Mouse (Mus musculus): ENCODE results near the gene E030025P04Rik. TPM values are rescaled to one million over a fixed set of nuclear protein-coding genes. Genes with fewer than 3 reads are reported as not detected.

Gene E030025P04Rik
- polyA plus RNA-seq, 1 experiment from 2014 or later, result not detected

- Histone ChIP-seq H3K27me3 (replicated peaks) (no peaks in the 10 kb centered on the region), H3K36me3 (no peaks in the 10 kb centered on the region), H3K27ac (ENCODE audit: poor library complexity, severe bottlenecking) (no peak overlapping the region), H3K4me3 (no peak overlapping the region), H3K9ac (no peak overlapping the region), H3K4me1 (replicated peaks) (no peaks in the 10 kb centered on the region), H3K9me3 (replicated peaks) (no peaks in the 10 kb centered on the region), H3K4me2 (no peak overlapping the region)
- ATAC-seq (ENCODE audit: insufficient number of reproducible peaks, low FRiP score), result no peak
- whole genome bisulfite sequencing, result 82% methylated on average over 4 of the region's 5 CpGs
These were observed 13.5 kb upstream of the E030025P04Rik start for GRCm38 (mm10) chr11:109157694-109158093.

- H3K27me3 ChIP-seq (replicated peaks), result no peaks in the 10 kb centered on the region
- no peaks in the 10 kb centered on the region for H3K4me1 ChIP-seq (replicated peaks)
- H3K9ac ChIP-seq, result no peak overlapping the region
- no peak for ATAC-seq (ENCODE audit: insufficient number of reproducible peaks, low FRiP score)
- H3K9me3 ChIP-seq (replicated peaks), result no peaks in the 10 kb centered on the region
- H3K4me3 ChIP-seq, result no peak overlapping the region
- no peaks in the 10 kb centered on the region for H3K36me3 ChIP-seq
- no peak overlapping the region for H3K4me2 ChIP-seq
- 64% methylated on average over 7 of the region's 7 CpGs for WGBS
- H3K27ac ChIP-seq (ENCODE audit: poor library complexity, severe bottlenecking), result no peak overlapping the region
These were observed 747 bp upstream of the E030025P04Rik start for GRCm38 (mm10) chr11:109144890-109145341.

GRCm38 (mm10) chr11:109126482-109126881 is 17.7 kb downstream of the E030025P04Rik start:
- H3K9ac ChIP-seq, result no peak overlapping the region
- peak; percentile 61; the same call in 1 of the 2 replicates for ATAC-seq (ENCODE audit: insufficient number of reproducible peaks, low FRiP score)
- 38% methylated on average over 7 of the region's 7 CpGs for WGBS
- H3K27me3 ChIP-seq (replicated peaks), result 0 out of 2 replicates have a peak, but pooled peaks cover 11% of the 10 kb centered on the region
- no peak overlapping the region for H3K4me3 ChIP-seq
- no peak overlapping the region for H3K4me2 ChIP-seq
- no peak overlapping the region for H3K27ac ChIP-seq (ENCODE audit: poor library complexity, severe bottlenecking)
- H3K9me3 ChIP-seq (replicated peaks), result 0 out of 2 replicates have a peak, but pooled peaks cover 2% of the 10 kb centered on the region
- H3K36me3 ChIP-seq, result no peaks in the 10 kb centered on the region
- no peaks in the 10 kb centered on the region for H3K4me1 ChIP-seq (replicated peaks)

- ATAC-seq (ENCODE audit: insufficient number of reproducible peaks, low FRiP score), result no peak
- Histone ChIP-seq H3K4me1 (replicated peaks) (no peaks in the 10 kb centered on the region), H3K9ac (no peak overlapping the region), H3K9me3 (replicated peaks) (0 out of 2 replicates have a peak, but pooled peaks cover 2% of the 10 kb centered on the region), H3K4me2 (no peak overlapping the region), H3K36me3 (no peaks in the 10 kb centered on the region), H3K27ac (ENCODE audit: poor library complexity, severe bottlenecking) (no peak overlapping the region), H3K27me3 (replicated peaks) (0 out of 2 replicates have a peak, but pooled peaks cover 11% of the 10 kb centered on the region), H3K4me3 (no peak overlapping the region)
- WGBS, result 55% methylated on average over 5 of the region's 5 CpGs
These were observed 18.7 kb downstream of the E030025P04Rik start for GRCm38 (mm10) chr11:109125451-109125850.

DNA sequence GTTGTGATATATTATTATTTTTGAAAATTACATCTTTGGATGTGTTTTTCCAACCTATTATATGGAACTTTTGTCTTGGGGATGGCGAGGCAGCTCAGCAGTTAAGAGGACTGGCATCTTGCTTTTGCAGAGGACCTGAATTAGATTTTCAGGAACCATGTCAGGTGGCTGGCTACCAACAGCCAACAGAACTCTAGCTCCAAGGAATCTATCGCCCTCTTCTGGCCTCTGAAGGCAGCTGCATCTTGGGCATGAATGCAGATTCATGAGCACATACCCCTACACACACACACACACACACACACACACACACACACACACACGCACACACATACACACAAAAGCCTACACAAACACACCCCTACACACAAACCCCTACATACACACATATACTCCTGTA is 19.9 kb downstream of the E030025P04Rik start:
- Histone ChIP-seq H3K4me1 (replicated peaks) (no peaks in the 10 kb centered on the region), H3K27ac (ENCODE audit: poor library complexity, severe bottlenecking) (no peak overlapping the region), H3K27me3 (replicated peaks) (0 out of 2 replicates have a peak, but pooled peaks cover 11% of the 10 kb centered on the region), H3K9me3 (replicated peaks) (no peaks in the 10 kb centered on the region), H3K9ac (no peak overlapping the region), H3K36me3 (no peaks in the 10 kb centered on the region), H3K4me2 (no peak overlapping the region), H3K4me3 (no peak overlapping the region)
- ATAC-seq (ENCODE audit: insufficient number of reproducible peaks, low FRiP score), result no peak
- 60% methylated on average over 3 of the region's 3 CpGs for WGBS

DNA sequence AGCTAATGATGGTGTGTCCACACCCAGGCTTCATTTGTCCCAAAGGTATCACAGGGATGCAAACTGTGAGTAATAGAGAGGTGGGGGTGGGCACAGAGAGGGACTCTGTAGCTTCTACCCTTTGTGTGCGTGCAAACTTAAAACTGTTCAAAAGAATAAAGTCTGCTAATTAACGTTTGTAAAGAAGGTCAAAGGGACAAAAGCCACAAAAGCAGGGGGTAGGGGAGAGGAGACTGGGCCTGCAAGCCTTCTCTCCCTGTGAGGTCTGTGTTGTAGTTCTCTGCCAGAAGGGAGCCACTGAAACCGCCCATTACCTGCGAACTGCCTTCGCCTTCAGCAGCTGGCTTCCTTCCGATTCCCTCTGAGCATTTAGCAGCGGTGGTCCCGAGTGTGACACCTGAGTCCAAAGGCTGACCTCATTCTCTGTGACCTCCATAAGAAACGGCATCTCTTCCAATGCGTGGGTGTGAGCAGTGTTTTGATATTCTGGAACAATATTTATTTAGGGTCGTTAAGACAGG is 34.3 kb downstream of the E030025P04Rik start:
- Histone ChIP-seq H3K4me3 (no peak overlapping the region), H3K36me3 (no peaks in the 10 kb centered on the region), H3K4me2 (no peak overlapping the region), H3K9ac (no peak overlapping the region), H3K9me3 (replicated peaks) (peaks cover 7% of the 10 kb centered on the region), H3K27ac (ENCODE audit: poor library complexity, severe bottlenecking) (no peak overlapping the region), H3K4me1 (replicated peaks) (no peaks in the 10 kb centered on the region), H3K27me3 (replicated peaks) (peaks cover 62% of the 10 kb centered on the region)
- WGBS, result 53% methylated on average over 11 of the region's 11 CpGs
- ATAC-seq (ENCODE audit: insufficient number of reproducible peaks, low FRiP score), result no peak

GRCm38 (mm10) chr11:109109056-109109455 is 35.1 kb downstream of the E030025P04Rik start:
- H3K9ac ChIP-seq, result no peak overlapping the region
- no peak overlapping the region for H3K4me3 ChIP-seq
- H3K4me1 ChIP-seq (replicated peaks), result peaks cover 3% of the 10 kb centered on the region; the same call in 1 of the 2 replicates
- peaks cover 68% of the 10 kb centered on the region for H3K27me3 ChIP-seq (replicated peaks)
- no peaks in the 10 kb centered on the region for H3K36me3 ChIP-seq
- H3K9me3 ChIP-seq (replicated peaks), result peaks cover 4% of the 10 kb centered on the region
- no peak overlapping the region for H3K27ac ChIP-seq (ENCODE audit: poor library complexity, severe bottlenecking)
- no peak overlapping the region for H3K4me2 ChIP-seq
- no peak for ATAC-seq (ENCODE audit: insufficient number of reproducible peaks, low FRiP score)

GRCm38 (mm10) chr11:109107518-109108205 is 36.5 kb downstream of the E030025P04Rik start:
- Histone ChIP-seq H3K27ac (ENCODE audit: poor library complexity, severe bottlenecking) (no peak overlapping the region), H3K9me3 (replicated peaks) (no peaks in the 10 kb centered on the region), H3K4me2 (no peak overlapping the region), H3K27me3 (replicated peaks) (peaks cover 76% of the 10 kb centered on the region), H3K9ac (no peak overlapping the region), H3K36me3 (no peaks in the 10 kb centered on the region), H3K4me3 (no peak overlapping the region), H3K4me1 (replicated peaks) (peaks cover 11% of the 10 kb centered on the region)
- 47% methylated on average over 11 of the region's 11 CpGs for WGBS
- ATAC-seq (ENCODE audit: insufficient number of reproducible peaks, low FRiP score), result no peak

GRCm38 (mm10) chr11:109106751-109107150 is 37.4 kb downstream of the E030025P04Rik start:
- Histone ChIP-seq H3K4me3 (no peak overlapping the region), H3K4me1 (replicated peaks) (peaks cover 11% of the 10 kb centered on the region), H3K36me3 (no peaks in the 10 kb centered on the region), H3K27ac (ENCODE audit: poor library complexity, severe bottlenecking) (no peak overlapping the region), H3K9me3 (replicated peaks) (no peaks in the 10 kb centered on the region), H3K27me3 (replicated peaks) (peaks cover 81% of the 10 kb centered on the region), H3K9ac (no peak overlapping the region), H3K4me2 (no peak overlapping the region)
- ATAC-seq (ENCODE audit: insufficient number of reproducible peaks, low FRiP score), result no peak
- WGBS, result 30% methylated on average over 8 of the region's 8 CpGs

DNA sequence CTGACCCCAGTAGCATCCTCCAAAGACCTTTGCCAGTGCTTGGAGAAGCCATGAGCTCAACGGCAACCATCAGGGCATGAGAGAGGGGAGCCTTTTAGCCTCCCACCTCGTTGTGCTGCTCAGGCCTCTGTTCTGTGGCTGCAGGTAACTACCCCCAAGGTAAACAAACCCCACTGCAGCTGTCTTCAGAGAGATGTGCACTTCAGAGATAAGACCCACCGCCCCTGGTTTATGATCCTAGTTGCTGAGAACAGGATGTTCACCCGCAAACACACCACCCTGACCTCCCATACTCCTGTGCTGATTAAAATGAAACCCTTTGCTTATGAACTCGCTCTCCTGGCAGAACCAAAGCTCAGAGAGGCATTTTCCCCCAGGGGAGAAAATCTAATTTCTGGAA is 38.0 kb downstream of the E030025P04Rik start:
- Histone ChIP-seq H3K9ac (no peak overlapping the region), H3K27me3 (replicated peaks) (peaks cover 79% of the 10 kb centered on the region), H3K4me3 (no peak overlapping the region), H3K36me3 (no peaks in the 10 kb centered on the region), H3K4me1 (replicated peaks) (peaks cover 11% of the 10 kb centered on the region), H3K27ac (ENCODE audit: poor library complexity, severe bottlenecking) (no peak overlapping the region), H3K4me2 (no peak overlapping the region), H3K9me3 (replicated peaks) (no peaks in the 10 kb centered on the region)
- ATAC-seq (ENCODE audit: insufficient number of reproducible peaks, low FRiP score), result no peak
- WGBS, result 35% methylated on average over 5 of the region's 5 CpGs

DNA sequence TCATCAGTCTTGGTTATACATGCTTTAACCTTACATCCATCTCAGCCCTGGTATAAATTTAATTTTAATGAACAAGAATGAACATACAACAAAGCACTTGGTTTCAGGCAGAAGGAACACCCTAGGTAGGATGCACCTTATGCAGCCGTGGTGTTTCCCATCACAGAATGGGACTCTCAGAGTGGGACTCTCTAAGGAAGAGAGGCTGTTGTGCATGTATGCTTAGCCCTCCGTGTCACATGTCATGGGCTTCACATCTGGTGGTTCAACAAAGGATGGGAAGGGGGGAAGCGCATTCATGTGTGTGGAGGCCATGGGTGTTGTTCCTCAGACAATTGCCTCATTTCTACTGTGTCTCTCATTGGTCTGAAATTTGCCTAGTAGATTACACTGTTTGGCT is 40.8 kb downstream of the E030025P04Rik start:
- Histone ChIP-seq H3K27me3 (replicated peaks) (peaks cover 74% of the 10 kb centered on the region), H3K36me3 (no peaks in the 10 kb centered on the region)
- no peak for ATAC-seq (ENCODE audit: insufficient number of reproducible peaks, low FRiP score)

More for the DNA sequence above, 40.8 kb downstream of the E030025P04Rik start:
- no peak overlapping the region for H3K4me2 ChIP-seq
- H3K4me1 ChIP-seq (replicated peaks), result peaks cover 13% of the 10 kb centered on the region
- H3K9ac ChIP-seq, result no peak overlapping the region
- 89% methylated on average over 3 of the region's 3 CpGs for WGBS
- no peak overlapping the region for H3K27ac ChIP-seq (ENCODE audit: poor library complexity, severe bottlenecking)
- H3K9me3 ChIP-seq (replicated peaks), result no peaks in the 10 kb centered on the region
- H3K4me3 ChIP-seq, result no peak overlapping the region

All from heart, embryonic 12.5 days (tissue).